Mouse (Mus musculus) kidney, adult 2 months (tissue): ENCODE measurements around the gene Stk4. TPM values are rescaled to one million over a fixed set of nuclear protein-coding genes. Genes with fewer than 3 reads are reported as not detected.
A peak's percentile ranks its signal among the peaks of the same experiment; 100 is the strongest.

ENCODE experiments used
- DNase-seq: peaks from one replicate; pipeline ENCODE4 v3.0.0; 2021
- H3K27ac ChIP-seq: fragments of 200-500 bp; 2 replicates; pipeline ENCODE4 v1.5.1; 2012; ENCODE audit warnings: low read depth, low read length, control low read depth, inconsistent platforms; ENCODE audit not compliant: insufficient read depth
- H3K27me3 ChIP-seq: fragments of 200-500 bp; replicated peaks from 2 replicates; pipeline ENCODE4 v1.6.1; 2012; ENCODE audit warnings: mild to moderate bottlenecking, moderate library complexity, low read length, inconsistent platforms; ENCODE audit not compliant: control insufficient read depth, insufficient read depth
- H3K36me3 ChIP-seq: fragments of 200-500 bp; 2 replicates; pipeline ENCODE4 v1.6.1; 2012; ENCODE audit warnings: mild to moderate bottlenecking, moderate library complexity, low read length, inconsistent platforms; ENCODE audit not compliant: control insufficient read depth, insufficient read depth
- H3K4me1 ChIP-seq: fragments of 200-500 bp; 2 replicates; pipeline ENCODE4 v1.6.1; 2011; ENCODE audit warnings: low read length; ENCODE audit not compliant: control insufficient read depth, insufficient read depth
- H3K4me3 ChIP-seq: fragments of 200-500 bp; 2 replicates; pipeline ENCODE4 v1.5.1; 2011; ENCODE audit warnings: mild to moderate bottlenecking, low read depth, low read length, control low read depth; ENCODE audit not compliant: insufficient read depth
- CTCF ChIP-seq: fragments of 200-500 bp; conservative IDR thresholded peaks from 2 replicates; pipeline ENCODE4 v1.5.1; 2011; ENCODE audit warnings: low read depth, mild to moderate bottlenecking, control low read depth, low read length, moderate library complexity, mixed read lengths; ENCODE audit not compliant: insufficient read depth, insufficient read length
- POLR2A ChIP-seq: fragments of 200-500 bp; IDR thresholded peaks from one replicate; pipeline ENCODE4 v1.6.1; 2011; ENCODE audit warnings: low read depth, low read length, control low read depth
- WGBS: fragments of 180-500 bp; shearing (Covaris S2); methylation state at CpG from one replicate; pipeline ENCODE4 v1.1.7; 2018; 5-methylcytosine and 5-hydroxymethylcytosine counted together
- polyA plus RNA-seq: library from polyadenylated mRNA; depleted of rRNA; stranded (reverse); fragments of >200 nt; gene quantifications from 2 replicates; pipeline ENCODE4 v1.2.3, GENCODE M21; 2012

Stk4 gene
- polyA plus RNA-seq, 1 experiment = 13.0 TPM

DNA sequence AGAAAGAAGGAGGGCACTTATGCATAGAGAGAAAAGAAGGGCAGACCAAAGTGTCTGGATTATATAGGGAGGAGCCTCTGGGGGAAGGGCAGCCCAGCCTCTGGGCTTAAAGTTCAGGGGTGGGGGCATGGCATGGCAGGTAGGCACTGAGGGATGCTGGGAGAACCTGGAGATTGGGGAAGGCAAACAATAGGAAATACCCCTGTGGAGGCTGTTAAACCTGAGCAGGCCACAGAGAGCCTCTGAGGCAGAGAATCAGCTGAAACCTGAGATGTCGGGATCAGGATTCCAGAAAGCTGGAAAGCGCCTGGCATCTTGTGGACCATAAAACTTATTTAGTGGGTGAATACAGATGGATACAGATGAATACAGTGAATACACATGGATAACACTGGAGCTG is 2.0 kb downstream of the Stk4 start:
- Histone ChIP-seq H3K27ac (no peak overlapping the region), H3K27me3 (no peaks in the 10 kb centered on the region), H3K4me1 (no peaks in the 10 kb centered on the region; the same call in 1 of the 2 replicates), H3K4me3 (no peak overlapping the region), H3K36me3 (no peaks in the 10 kb centered on the region)
- DNase-seq = no peak
- no peak for TF ChIP-seq CTCF
- no peak for TF ChIP-seq POLR2A
- 81% methylated on average over 2 of the region's 2 CpGs for WGBS

DNA sequence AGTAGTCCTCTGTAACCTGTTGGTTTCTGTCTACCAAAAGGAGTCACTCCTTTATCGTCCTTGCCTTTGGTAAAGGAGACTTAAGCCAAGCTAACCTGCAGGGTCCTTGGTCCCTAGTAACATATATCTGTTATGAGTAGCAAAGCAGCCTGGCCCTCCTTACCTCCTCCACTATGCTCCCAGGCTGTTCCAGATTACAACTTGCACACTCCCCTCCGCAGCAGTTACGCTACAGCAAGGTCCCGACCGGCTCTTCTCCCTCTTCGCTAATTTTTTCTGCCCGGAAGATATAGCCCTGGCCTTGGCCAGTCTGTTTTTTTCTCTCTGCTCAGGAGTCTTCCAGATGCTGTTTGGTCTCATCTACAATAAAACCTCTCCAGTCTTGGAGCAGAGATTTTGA is 3.0 kb downstream of the Stk4 start:
- no peak overlapping the region for H3K4me3 ChIP-seq
- H3K27me3 ChIP-seq = no peaks in the 10 kb centered on the region
- no peaks in the 10 kb centered on the region; the same call in 1 of the 2 replicates for H3K4me1 ChIP-seq
- TF ChIP-seq CTCF (no peak), POLR2A (no peak)
- no peak for DNase-seq
- no peaks in the 10 kb centered on the region for H3K36me3 ChIP-seq
- 79% methylated on average over 7 of the region's 7 CpGs for WGBS
- H3K27ac ChIP-seq = no peak overlapping the region

DNA sequence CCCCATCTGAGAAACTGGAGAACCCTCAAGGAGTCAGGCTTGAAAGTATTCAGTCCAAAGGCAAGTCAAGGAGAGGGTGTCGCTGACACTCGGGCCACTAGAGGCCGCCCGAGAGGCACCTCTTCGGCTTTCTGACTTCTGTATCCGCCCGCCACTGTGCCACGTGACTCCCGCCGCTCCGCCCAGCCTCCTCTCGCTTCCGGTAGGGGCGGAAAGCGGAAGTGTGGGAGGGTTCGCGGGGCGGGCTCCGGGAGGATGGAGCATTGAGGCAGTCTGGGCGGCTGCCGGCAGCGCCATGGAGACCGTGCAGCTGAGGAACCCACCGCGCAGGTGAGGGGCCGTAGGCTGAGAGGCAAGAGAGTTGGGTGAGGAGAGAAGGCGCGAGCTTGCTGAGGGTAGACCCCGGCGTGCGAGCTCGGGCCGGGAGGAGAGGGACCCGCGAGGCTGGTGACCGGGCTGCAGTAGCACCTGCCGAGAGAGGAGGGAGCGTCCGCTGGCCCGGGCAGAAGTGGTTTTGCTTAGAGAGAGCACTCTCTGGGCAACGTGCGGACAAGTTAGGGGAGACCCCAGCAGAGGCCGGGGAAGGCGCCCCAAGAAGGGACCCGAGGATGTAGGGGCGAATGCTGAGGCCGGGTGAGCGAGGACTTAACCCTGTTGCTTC is 3.9 kb downstream of the Stk4 start:
- peak overlapping the region; percentile 99 for H3K4me3 ChIP-seq
- TF ChIP-seq POLR2A (peak; percentile 88), CTCF (peak; percentile 78)
- H3K27me3 ChIP-seq = no peaks in the 10 kb centered on the region
- DNase-seq = peak; percentile 98
- H3K27ac ChIP-seq = peak overlapping the region; percentile 50; the same call in 1 of the 2 replicates
- WGBS = under 1% methylated on average over 48 of the region's 48 CpGs
- no peaks in the 10 kb centered on the region; the same call in 1 of the 2 replicates for H3K4me1 ChIP-seq
- H3K36me3 ChIP-seq = no peaks in the 10 kb centered on the region

DNA sequence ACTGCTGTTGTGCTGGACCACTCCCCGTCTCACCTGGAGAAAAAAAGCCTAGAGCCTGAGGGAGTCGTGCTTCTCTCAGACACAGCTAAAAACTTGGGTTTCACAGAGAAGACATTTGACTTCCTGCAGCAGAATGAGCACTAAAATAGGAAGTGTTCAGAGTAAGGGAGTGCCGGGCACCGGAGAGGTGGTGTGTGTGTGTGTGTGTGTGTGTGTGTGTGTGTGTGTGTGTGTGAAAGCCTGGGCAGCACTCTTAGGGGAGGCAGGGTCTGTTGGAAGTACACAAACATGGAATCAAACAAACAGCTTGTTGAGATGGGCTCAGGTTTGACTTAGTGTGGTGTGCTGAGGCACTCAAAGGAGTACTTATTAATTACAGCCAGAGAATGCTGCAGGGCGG is 5.0 kb downstream of the Stk4 start:
- no peak for TF ChIP-seq POLR2A
- TF ChIP-seq CTCF = no peak
- H3K4me1 ChIP-seq = no peaks in the 10 kb centered on the region
- 15% methylated on average over 5 of the region's 5 CpGs for WGBS
- no peak overlapping the region for H3K27ac ChIP-seq
- DNase-seq = no peak
- no peaks in the 10 kb centered on the region for H3K27me3 ChIP-seq
- H3K36me3 ChIP-seq = no peaks in the 10 kb centered on the region
- peak overlapping the region; percentile 20; the same call in 1 of the 2 replicates for H3K4me3 ChIP-seq

DNA sequence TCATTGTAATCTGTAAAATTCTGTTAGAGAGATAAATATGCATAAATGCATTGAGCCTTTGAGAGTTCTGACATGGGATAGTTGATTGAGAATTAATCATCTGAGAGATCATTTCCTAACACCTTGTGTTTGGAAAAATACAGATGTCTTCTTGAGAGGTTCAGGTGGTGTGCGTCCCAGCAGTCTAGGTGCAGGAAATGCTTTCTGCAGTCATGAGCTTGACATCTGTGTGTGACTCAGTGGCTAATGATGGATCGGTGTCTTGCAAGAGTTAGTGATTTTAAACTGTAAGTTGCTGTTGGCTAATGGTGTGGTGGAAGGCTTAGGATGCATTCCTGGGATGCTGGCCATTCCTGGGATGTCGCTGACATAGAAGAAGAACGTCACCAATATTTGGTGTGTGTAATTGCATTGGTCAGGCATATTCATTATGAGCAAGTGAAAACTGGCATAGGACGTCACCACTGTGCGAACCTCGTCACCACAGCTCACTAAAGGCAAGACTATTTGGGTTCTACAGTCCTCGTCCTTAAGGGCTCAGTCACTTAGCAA is 6.8 kb downstream of the Stk4 start:
- H3K36me3 ChIP-seq = no peaks in the 10 kb centered on the region
- no peak overlapping the region for H3K4me3 ChIP-seq
- H3K27ac ChIP-seq = no peak overlapping the region
- 90% methylated on average over 8 of the region's 8 CpGs for WGBS
- DNase-seq = no peak
- TF ChIP-seq CTCF (no peak), POLR2A (no peak)
- no peaks in the 10 kb centered on the region for H3K27me3 ChIP-seq
- no peaks in the 10 kb centered on the region for H3K4me1 ChIP-seq

DNA sequence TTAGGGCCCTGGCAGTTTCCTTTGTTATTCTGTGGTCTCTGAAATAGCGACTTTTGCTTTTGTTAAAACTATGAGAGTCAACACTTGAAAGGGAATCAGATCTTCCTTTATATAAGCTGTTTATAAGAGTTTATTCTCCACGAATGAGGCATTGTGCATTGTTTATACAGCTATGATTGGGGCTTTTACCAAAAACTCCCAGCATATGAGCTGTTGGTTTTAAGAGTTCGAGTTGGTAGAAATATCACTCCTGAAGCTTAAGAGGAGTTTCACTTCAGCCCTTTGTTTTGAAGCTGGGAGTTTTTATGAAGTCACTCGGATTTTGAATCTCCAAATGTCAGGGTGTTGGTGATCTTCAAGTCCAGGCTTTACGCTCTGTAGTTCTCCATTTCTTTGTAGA is 7.8 kb downstream of the Stk4 start:
- no peaks in the 10 kb centered on the region for H3K27me3 ChIP-seq
- H3K4me3 ChIP-seq = no peak overlapping the region
- DNase-seq = no peak
- WGBS = 68% methylated on average over 5 of the region's 5 CpGs
- H3K27ac ChIP-seq = no peak overlapping the region
- H3K4me1 ChIP-seq = no peaks in the 10 kb centered on the region
- no peak for TF ChIP-seq CTCF
- TF ChIP-seq POLR2A = no peak
- no peaks in the 10 kb centered on the region for H3K36me3 ChIP-seq

DNA sequence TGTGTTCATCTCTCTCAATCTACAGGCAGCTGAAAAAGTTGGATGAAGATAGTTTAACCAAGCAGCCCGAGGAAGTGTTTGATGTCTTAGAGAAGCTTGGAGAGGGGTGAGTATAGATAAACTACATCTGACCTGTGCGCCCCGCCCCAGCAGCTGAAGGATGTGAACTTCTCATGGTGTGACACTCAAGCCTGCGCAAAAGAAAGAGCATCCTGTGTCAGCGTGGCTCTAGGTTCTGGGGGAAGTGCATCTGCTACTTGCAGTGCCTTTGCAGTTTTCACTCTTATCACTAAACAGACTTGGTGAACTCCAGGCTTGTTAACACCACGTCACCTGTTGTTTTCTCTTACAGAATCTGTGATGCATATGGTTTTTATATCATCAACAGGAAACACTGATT is 9.4 kb downstream of the Stk4 start:
- WGBS = 84% methylated on average over 6 of the region's 6 CpGs
- Histone ChIP-seq H3K4me1 (no peaks in the 10 kb centered on the region), H3K27me3 (no peaks in the 10 kb centered on the region), H3K4me3 (no peak overlapping the region), H3K36me3 (no peaks in the 10 kb centered on the region), H3K27ac (no peak overlapping the region)
- TF ChIP-seq CTCF (no peak), POLR2A (no peak)
- DNase-seq = no peak
